Mouse (Mus musculus) heart, postnatal 14 days (tissue): ENCODE results near the gene Lrrc45. TPM values are rescaled to one million over a fixed set of nuclear protein-coding genes. Genes with fewer than 3 reads are reported as not detected.
"Not testable (repeated sequence)": the region's sequence is repeated elsewhere in the genome, so short reads cannot be mapped to it uniquely, and the experiment has no call there.

Source experiments
- DNase-seq, 2 experiments: peaks; one replicate each; pipeline ENCODE4 v3.0.0; 2021 to 2022
- intact Hi-C: fragments of 180-260 bp; cut with DNase I; formaldehyde crosslinking; loops from one replicate; pipeline ENCODE4 v1.15.1; 2025
- total RNA-seq, 2 experiments: library from RNA; stranded (reverse); gene quantifications; 2 replicates each; pipeline ENCODE4 v1.2.3; 2021

Gene Lrrc45
- total RNA-seq, 2 experiments from 2014 or later, result 9.2 to 10.9 TPM

GRCm38 (mm10) chr11:120761811-120762671 is 48.3 kb downstream of the Lrrc45 start:
- intact Hi-C loops, result no loop called here
- no peak for DNase-seq

GRCm38 (mm10) chr11:120762672-120763041 is 48.9 kb downstream of the Lrrc45 start, which contains the start of gene Hmga1b:
Gene Hmga1b, plus strand, starts transcription at chr11:120762794.
- intact Hi-C loops, DNase-seq: not testable (repeated sequence)

GRCm38 (mm10) chr11:120763121-120763999 is 49.6 kb downstream of the Lrrc45 start:
- intact Hi-C loops, DNase-seq: not testable (repeated sequence)

GRCm38 (mm10) chr11:120767023-120767422 is 53.3 kb downstream of the Lrrc45 start:
- intact Hi-C loops, result not testable (repeated sequence)

GRCm38 (mm10) chr11:120768206-120768605 is 54.5 kb downstream of the Lrrc45 start:
- intact Hi-C loops, result no loop called here
- no peak for DNase-seq

More at GRCm38 (mm10) chr11:120767023-120767422, 53.3 kb downstream of the Lrrc45 start:
- DNase-seq, result not testable (repeated sequence)

Other genes starting within 250 kb of the Lrrc45 start
- gene Arl16, start 246.3 kb upstream of the Lrrc45 start, total RNA-seq, result 10 to 100 TPM; 10.3 to 12.0 TPM
- gene Mrpl12, start 229.3 kb upstream of the Lrrc45 start, total RNA-seq, result 100 to 1,000 TPM; 222 to 244 TPM
- 10 to 100 TPM; 14.1 to 15.9 TPM for gene Slc25a10, start 222.1 kb upstream of the Lrrc45 start, total RNA-seq
- gene Gcgr, start 183.2 kb upstream of the Lrrc45 start, total RNA-seq, result 1 to 10 TPM; 1.7 to 2.4 TPM
- 10 to 100 TPM; 53.5 to 58.1 TPM for gene Mcrip1, start 164.2 kb upstream of the Lrrc45 start, total RNA-seq
- gene Ppp1r27, start 162.8 kb upstream of the Lrrc45 start, total RNA-seq, result under 1 TPM in 1 of 2 experiments, not detected in 1; 0.39 TPM
- gene P4hb, start 140.7 kb upstream of the Lrrc45 start, total RNA-seq, result 100 to 1,000 TPM; 238 to 247 TPM
- 100 to 1,000 TPM; 164 to 180 TPM for gene Arhgdia, start 132.3 kb upstream of the Lrrc45 start, total RNA-seq
- gene Alyref, start 115.6 kb upstream of the Lrrc45 start, total RNA-seq, result 10 to 100 TPM; 57.8 to 59.9 TPM
- 10 to 100 TPM; 86.2 to 87.5 TPM for gene Anapc11, start 115.5 kb upstream of the Lrrc45 start, total RNA-seq
- not detected for gene Npb, start 105.4 kb upstream of the Lrrc45 start, total RNA-seq
- gene Pcyt2, start 96.0 kb upstream of the Lrrc45 start, total RNA-seq, result 10 to 100 TPM; 47.7 to 49.4 TPM
- 10 to 100 TPM; 10.8 to 12.3 TPM for gene Sirt7, start 88.7 kb upstream of the Lrrc45 start, total RNA-seq
- gene Mafg, start 80.3 kb upstream of the Lrrc45 start, total RNA-seq, result 10 to 100 TPM; 33.7 to 41.0 TPM
- gene Pycr1, start 70.2 kb upstream of the Lrrc45 start, total RNA-seq, result 1 to 10 TPM; 1.9 to 2.1 TPM
- 10 to 100 TPM; 51.4 to 58.5 TPM for gene Myadml2, start 65.8 kb upstream of the Lrrc45 start, total RNA-seq
- gene Notum, start 52.8 kb upstream of the Lrrc45 start, total RNA-seq, result under 1 TPM in 1 of 2 experiments, not detected in 1; 0.27 TPM
- 10 to 100 TPM; 35.0 to 37.9 TPM for gene Aspscr1, start 41.0 kb upstream of the Lrrc45 start, total RNA-seq
- 10 to 100 TPM; 35.4 to 36.4 TPM for gene Cenpx, start 187 bp upstream of the Lrrc45 start, total RNA-seq
- gene Rac3, start 7.5 kb downstream of the Lrrc45 start, total RNA-seq, result 1 to 10 TPM; 1.3 to 1.6 TPM
- gene Dcxr, start 13.4 kb downstream of the Lrrc45 start, total RNA-seq, result 1 to 10 TPM; 3.1 to 5.8 TPM
- 10 to 100 TPM; 18.6 to 53.1 TPM for gene Cbr2, start 18.2 kb downstream of the Lrrc45 start, total RNA-seq
- gene Hmga1b, start 48.9 kb downstream of the Lrrc45 start, total RNA-seq, result 10 to 100 TPM; 23.8 to 68.1 TPM
- 10 to 100 TPM; 11.8 to 12.0 TPM for gene Rfng, start 70.3 kb downstream of the Lrrc45 start, total RNA-seq
- gene Gps1, start 70.3 kb downstream of the Lrrc45 start, total RNA-seq, result 10 to 100 TPM; 56.9 to 57.5 TPM
- 10 to 100 TPM; 31.2 to 34.1 TPM for gene Dus1l, start 82.5 kb downstream of the Lrrc45 start, total RNA-seq
- 10 to 100 TPM; 23.0 to 23.2 TPM for gene Fasn, start 110.6 kb downstream of the Lrrc45 start, total RNA-seq
- gene Ccdc57, start 218.9 kb downstream of the Lrrc45 start, total RNA-seq, result 1 to 10 TPM; 1.2 to 1.6 TPM
- 1 to 10 TPM; 1.9 to 2.2 TPM for gene Slc16a3, start 234.6 kb downstream of the Lrrc45 start, total RNA-seq